Mouse (Mus musculus): ENCODE measurements at regions not wholly inside any gene's neighbourhood (a gene's known extent, or its start where the extent isn't known, plus 50 kb on each side); places are given as distances from the start of the nearest gene placed in this dataset.
"Not testable (repeated sequence)": the region's sequence is repeated elsewhere in the genome, so short reads cannot be mapped to it uniquely, and the experiment has no call there.

DNA sequence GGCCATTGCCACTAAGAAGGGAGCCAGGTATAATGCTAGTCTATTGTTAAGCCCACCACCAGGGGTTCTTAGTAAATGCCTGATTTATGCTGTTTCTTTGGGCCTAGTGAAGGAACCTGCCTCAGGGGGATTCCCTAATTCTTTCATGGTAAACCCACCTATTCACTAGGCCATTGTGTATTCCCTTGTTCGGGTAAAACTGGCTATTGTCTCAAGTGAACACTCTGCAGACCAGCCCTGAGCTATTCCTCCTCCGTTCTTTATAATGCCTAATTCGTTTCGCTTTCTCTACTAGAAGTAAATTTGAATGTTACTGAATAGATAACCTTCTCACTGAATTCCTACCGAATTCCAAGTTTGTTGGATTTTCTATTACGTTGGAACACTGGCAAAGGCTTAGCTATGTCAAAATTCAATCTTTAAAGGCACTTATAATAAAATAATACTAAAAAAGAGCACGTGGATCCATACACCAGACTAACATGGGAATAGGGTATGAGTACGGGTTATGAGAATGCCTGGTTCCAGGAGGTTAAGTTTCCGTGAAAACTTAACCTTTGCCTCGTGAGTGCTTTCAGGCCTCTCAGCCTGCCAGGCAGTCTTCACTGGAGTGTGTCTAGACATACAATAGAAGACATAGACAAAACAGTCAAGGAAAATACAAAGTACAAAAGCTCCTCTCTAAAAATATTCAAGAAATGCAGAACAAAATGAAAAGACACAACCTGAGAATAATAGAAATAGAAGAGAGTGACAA lies 536.8 kb upstream of the Cntn5 start:
- H3K27me3 ChIP-seq (ENCODE audit: insufficient read depth, low read length); H3K4me1 ChIP-seq (ENCODE audit: insufficient read depth, low read depth, low read length); H3K36me3 ChIP-seq (replicated peaks); H3K4me3 ChIP-seq (ENCODE audit: low read depth, low read length); H3K9me3 ChIP-seq (replicated peaks); ATAC-seq (ENCODE audit: extremely low read depth, insufficient number of reproducible peaks, low FRiP score, poor library complexity, severe bottlenecking); DNase-seq (ENCODE audit: low spot score): not testable (repeated sequence)

DNA sequence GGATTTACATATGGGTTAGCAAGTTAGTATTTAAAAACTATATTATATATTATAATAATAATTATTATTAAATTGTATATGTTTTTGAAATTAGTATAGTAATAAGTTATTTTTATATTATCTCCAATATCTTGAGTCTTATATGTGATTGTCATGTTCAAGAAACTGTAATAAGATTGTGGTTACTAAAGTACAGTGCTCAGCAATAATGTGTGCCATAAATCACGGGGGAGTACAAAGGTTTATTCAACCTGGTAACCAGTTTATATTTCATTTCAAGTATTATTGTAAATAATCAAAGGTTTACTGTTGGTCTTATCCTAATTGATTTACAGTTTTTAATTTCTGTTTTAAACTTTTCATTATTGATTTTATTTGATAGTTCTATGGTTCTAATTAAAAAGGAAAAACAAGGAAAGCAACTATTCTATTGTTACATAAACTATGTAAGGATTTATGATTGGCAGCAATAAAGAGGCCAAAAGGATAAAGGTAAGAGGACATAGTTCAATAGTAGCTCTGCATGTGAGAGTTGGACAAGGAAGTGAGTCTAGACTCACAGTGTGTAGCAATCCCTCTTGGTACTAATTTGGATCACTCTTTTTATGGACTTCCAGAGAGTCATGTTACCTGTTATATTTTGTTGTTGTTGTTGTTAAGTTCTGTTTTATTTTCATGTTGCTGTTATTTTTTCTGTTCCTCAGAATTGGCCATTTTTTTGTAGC lies 532.0 kb upstream of the Cntn5 start:
- H3K27me3 ChIP-seq (ENCODE audit: insufficient read depth, low read length) = no peaks in the 10 kb centered on the region
- no peaks in the 10 kb centered on the region for H3K9me3 ChIP-seq (replicated peaks)
- TF ChIP-seq GATA1 (IDR thresholded peaks at IDR 0.05; ENCODE audit: borderline replicate concordance, low read length) (no peak), GATA2 (IDR thresholded peaks at IDR 0.05; ENCODE audit: borderline replicate concordance, low read depth, low read length) (no peak), TAL1 (conservative IDR thresholded peaks at IDR 0.05; ENCODE audit: low read depth, low read length) (no peak), POLR2AphosphoS5 (IDR thresholded peaks at IDR 0.05; ENCODE audit: insufficient replicate concordance, low read depth, low read length) (no peak), CTCF (IDR thresholded peaks at IDR 0.05; ENCODE audit: low read depth, low read length) (no peak)
- peaks cover 5% of the 10 kb centered on the region; the same call in 1 of the 2 replicates for H3K4me1 ChIP-seq (ENCODE audit: insufficient read depth, low read depth, low read length)
- H3K36me3 ChIP-seq (replicated peaks) = no peaks in the 10 kb centered on the region
- H3K4me3 ChIP-seq (ENCODE audit: low read depth, low read length) = no peak overlapping the region
- ATAC-seq (ENCODE audit: extremely low read depth, insufficient number of reproducible peaks, low FRiP score, poor library complexity, severe bottlenecking) = no peak
- no peak for DNase-seq (ENCODE audit: low spot score)

DNA sequence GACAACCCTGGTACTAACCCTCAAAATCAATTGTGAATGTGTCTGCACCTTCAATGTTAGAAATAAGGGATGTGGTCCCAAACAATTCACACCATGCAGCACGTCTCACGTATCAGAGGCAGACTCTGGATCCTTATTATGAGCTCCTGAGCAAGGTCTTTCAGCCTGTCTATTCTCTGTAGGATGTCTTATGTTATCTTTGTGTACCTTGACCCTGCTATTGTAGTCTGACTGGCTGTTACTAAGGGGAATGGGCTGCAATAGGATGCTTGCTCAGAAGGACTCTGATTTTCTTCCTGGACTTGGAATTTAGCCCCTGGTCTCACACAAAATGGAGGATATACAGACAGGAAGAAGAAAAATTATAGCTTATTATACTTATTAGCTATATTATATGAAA lies 531.4 kb upstream of the Cntn5 start:
- H3K27me3 ChIP-seq (ENCODE audit: insufficient read depth, low read length) = no peaks in the 10 kb centered on the region
- ATAC-seq (ENCODE audit: extremely low read depth, insufficient number of reproducible peaks, low FRiP score, poor library complexity, severe bottlenecking) (no peak), DNase-seq (ENCODE audit: low spot score) (no peak)

DNA sequence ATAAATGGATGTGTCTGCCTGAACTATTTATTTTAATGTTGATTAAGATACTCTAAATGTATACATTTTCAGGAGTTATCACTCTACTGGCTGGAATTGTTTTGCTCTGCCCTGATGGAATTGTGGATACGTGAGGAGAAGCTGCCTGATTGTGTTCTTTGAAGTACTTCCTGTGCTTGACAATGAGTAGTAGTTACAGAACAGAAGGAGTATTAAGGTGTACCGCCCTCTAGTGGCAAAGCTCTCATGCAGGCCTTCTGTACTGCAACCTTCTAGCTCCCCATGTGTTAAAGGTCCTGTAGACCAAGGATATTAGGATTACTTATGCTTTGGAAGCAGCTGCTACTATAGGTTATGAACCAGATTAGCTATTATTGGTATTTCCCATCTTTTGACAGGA lies 530.4 kb upstream of the Cntn5 start:
- Histone ChIP-seq H3K27me3 (ENCODE audit: insufficient read depth, low read length) (no peaks in the 10 kb centered on the region), H3K36me3 (replicated peaks) (no peaks in the 10 kb centered on the region), H3K4me3 (ENCODE audit: low read depth, low read length) (no peak overlapping the region), H3K4me1 (ENCODE audit: insufficient read depth, low read depth, low read length) (peaks cover 5% of the 10 kb centered on the region; the same call in 1 of the 2 replicates), H3K9me3 (replicated peaks) (no peaks in the 10 kb centered on the region)
- DNase-seq (ENCODE audit: low spot score) (no peak), ATAC-seq (ENCODE audit: extremely low read depth, insufficient number of reproducible peaks, low FRiP score, poor library complexity, severe bottlenecking) (peak; percentile 63; the same call in 1 of the 2 replicates)
- TF ChIP-seq CTCF (IDR thresholded peaks at IDR 0.05; ENCODE audit: low read depth, low read length) (peak; percentile 60; the same call in 1 of the 2 replicates), GATA1 (IDR thresholded peaks at IDR 0.05; ENCODE audit: borderline replicate concordance, low read length) (no peak)

More for the DNA sequence above, 531.4 kb upstream of the Cntn5 start:
- peaks cover 5% of the 10 kb centered on the region; the same call in 1 of the 2 replicates for H3K4me1 ChIP-seq (ENCODE audit: insufficient read depth, low read depth, low read length)
- no peaks in the 10 kb centered on the region for H3K9me3 ChIP-seq (replicated peaks)
- TF ChIP-seq GATA2 (IDR thresholded peaks at IDR 0.05; ENCODE audit: borderline replicate concordance, low read depth, low read length) (no peak), CTCF (IDR thresholded peaks at IDR 0.05; ENCODE audit: low read depth, low read length) (no peak), GATA1 (IDR thresholded peaks at IDR 0.05; ENCODE audit: borderline replicate concordance, low read length) (no peak), TAL1 (conservative IDR thresholded peaks at IDR 0.05; ENCODE audit: low read depth, low read length) (no peak), POLR2AphosphoS5 (IDR thresholded peaks at IDR 0.05; ENCODE audit: insufficient replicate concordance, low read depth, low read length) (no peak)
- H3K4me3 ChIP-seq (ENCODE audit: low read depth, low read length) = no peak overlapping the region
- H3K36me3 ChIP-seq (replicated peaks) = no peaks in the 10 kb centered on the region

DNA sequence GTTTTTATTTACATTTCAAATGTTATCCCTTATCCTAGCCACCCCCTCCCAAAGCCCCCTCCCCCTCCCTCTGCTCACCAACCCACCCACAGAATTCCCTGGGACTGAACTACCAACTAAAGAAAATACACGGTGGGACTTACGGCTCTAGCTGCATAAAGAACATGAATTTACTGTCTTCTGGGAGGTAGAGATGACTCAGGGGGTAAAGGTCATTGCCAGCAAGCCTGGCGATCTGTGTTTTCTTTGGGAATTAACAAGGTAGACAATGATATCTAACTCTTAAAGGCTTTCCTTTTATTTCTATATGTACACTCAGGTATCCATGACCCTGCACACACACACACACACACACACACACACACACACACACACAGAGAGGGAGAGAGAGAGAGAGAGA lies 521.9 kb upstream of the Cntn5 start:
- H3K27me3 ChIP-seq (ENCODE audit: insufficient read depth, low read length) = no peaks in the 10 kb centered on the region
- no peak overlapping the region for H3K4me3 ChIP-seq (ENCODE audit: low read depth, low read length)
- DNase-seq (ENCODE audit: low spot score) = no peak
- TF ChIP-seq CTCF (IDR thresholded peaks at IDR 0.05; ENCODE audit: low read depth, low read length) (no peak), POLR2AphosphoS5 (IDR thresholded peaks at IDR 0.05; ENCODE audit: insufficient replicate concordance, low read depth, low read length) (no peak), GATA2 (IDR thresholded peaks at IDR 0.05; ENCODE audit: borderline replicate concordance, low read depth, low read length) (no peak), GATA1 (IDR thresholded peaks at IDR 0.05; ENCODE audit: borderline replicate concordance, low read length) (no peak), TAL1 (conservative IDR thresholded peaks at IDR 0.05; ENCODE audit: low read depth, low read length) (no peak)
- no peaks in the 10 kb centered on the region for H3K9me3 ChIP-seq (replicated peaks)
- no peak for ATAC-seq (ENCODE audit: extremely low read depth, insufficient number of reproducible peaks, low FRiP score, poor library complexity, severe bottlenecking)
- H3K4me1 ChIP-seq (ENCODE audit: insufficient read depth, low read depth, low read length) = no peaks in the 10 kb centered on the region
- no peaks in the 10 kb centered on the region for H3K36me3 ChIP-seq (replicated peaks)

DNA sequence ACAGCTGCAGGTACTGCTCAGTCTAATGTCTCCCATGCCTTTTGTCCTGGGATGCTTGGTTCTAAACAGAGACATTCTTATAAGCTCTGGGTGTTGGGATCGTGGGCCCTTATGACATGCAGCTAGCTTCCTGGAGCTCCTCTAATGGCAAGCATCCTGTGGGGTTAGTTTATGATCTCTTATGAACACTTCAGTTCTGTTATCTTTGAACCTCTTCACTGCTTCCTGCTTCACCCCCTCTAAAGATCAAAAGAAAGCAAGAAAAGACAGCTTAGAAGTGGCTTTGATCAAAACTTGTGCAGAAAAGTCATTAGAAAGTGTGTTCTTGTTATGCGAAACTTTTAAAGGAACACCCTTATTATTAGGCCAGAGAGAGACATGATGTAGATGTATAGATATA lies 492.3 kb upstream of the Cntn5 start:
- TF ChIP-seq POLR2AphosphoS5 (IDR thresholded peaks at IDR 0.05; ENCODE audit: insufficient replicate concordance, low read depth, low read length) (no peak), CTCF (IDR thresholded peaks at IDR 0.05; ENCODE audit: low read depth, low read length) (no peak), GATA1 (IDR thresholded peaks at IDR 0.05; ENCODE audit: borderline replicate concordance, low read length) (no peak), TAL1 (conservative IDR thresholded peaks at IDR 0.05; ENCODE audit: low read depth, low read length) (no peak), GATA2 (IDR thresholded peaks at IDR 0.05; ENCODE audit: borderline replicate concordance, low read depth, low read length) (no peak)
- no peak for DNase-seq (ENCODE audit: low spot score)
- no peak for ATAC-seq (ENCODE audit: extremely low read depth, insufficient number of reproducible peaks, low FRiP score, poor library complexity, severe bottlenecking)
- Histone ChIP-seq H3K4me1 (ENCODE audit: insufficient read depth, low read depth, low read length) (no peaks in the 10 kb centered on the region), H3K4me3 (ENCODE audit: low read depth, low read length) (no peak overlapping the region), H3K36me3 (replicated peaks) (no peaks in the 10 kb centered on the region), H3K27me3 (ENCODE audit: insufficient read depth, low read length) (no peaks in the 10 kb centered on the region), H3K9me3 (replicated peaks) (no peaks in the 10 kb centered on the region)

All from G1E (cell line).